Mouse (Mus musculus) spleen, adult 2 months (tissue): ENCODE results near the gene Cdh15.

Experiments used
- CTCF ChIP-seq: fragments of 200-500 bp; IDR thresholded peaks from 2 replicates; pipeline ENCODE4 v1.5.1; 2011; ENCODE audit warnings: mild to moderate bottlenecking, inconsistent platforms; ENCODE audit not compliant: insufficient read depth, insufficient read length, insufficient replicate concordance; ENCODE audit errors: extremely low read depth
- POLR2A ChIP-seq: fragments of 200-500 bp; IDR thresholded peaks from 2 replicates; pipeline ENCODE4 v1.6.1; 2011; ENCODE audit warnings: low read depth, low read length, inconsistent platforms

DNA sequence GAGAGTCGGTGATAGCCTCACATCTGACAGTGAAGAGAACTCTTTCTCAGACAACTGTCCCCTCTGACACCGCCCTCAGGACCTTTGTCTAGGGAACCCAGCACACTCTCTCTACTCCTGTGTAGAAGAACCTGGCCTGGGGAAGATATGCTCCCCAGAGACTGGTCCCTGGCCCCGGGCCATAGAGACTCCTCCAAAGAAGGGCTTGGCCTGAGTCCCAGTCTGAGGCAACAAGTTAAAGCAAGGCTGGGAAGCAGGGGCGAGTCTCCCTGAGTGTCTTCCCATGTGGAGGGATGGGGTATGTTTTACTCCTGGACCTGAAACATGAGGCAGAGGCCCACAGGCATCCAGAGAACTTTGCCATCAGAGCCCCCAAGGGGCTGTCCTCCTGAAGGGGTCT is 2.1 kb upstream of the Cdh15 start:
- TF ChIP-seq POLR2A, result no peak
- no peak for TF ChIP-seq CTCF
